Mouse (Mus musculus): Measurements from ENCODE around the gene Agbl2. TPM values are rescaled to one million over a fixed set of nuclear protein-coding genes. Genes with fewer than 3 reads are reported as not detected.
A peak's percentile ranks its signal among the peaks of the same experiment; 100 is the strongest.

The Agbl2 gene
- total and polyA plus RNA-seq, 3 experiments: 0.81 to 1.6 (median 0.86) TPM

- no peaks in the 10 kb centered on the region for H3K27me3 ChIP-seq (ENCODE audit: control insufficient read depth, insufficient read depth, low read length)
- WGBS: 93% methylated on average over 2 of the region's 2 CpGs
- H3K4me3 ChIP-seq: no peak overlapping the region
- H3K27ac ChIP-seq: no peak overlapping the region
- DNase-seq: no peak
- TF ChIP-seq EP300 (IDR thresholded peaks at IDR 0.05; ENCODE audit: insufficient read depth, low read depth, low read length): no peak
- H3K79me2 ChIP-seq (replicated peaks; ENCODE audit: control insufficient read depth, insufficient read depth, low read length): peaks cover 3% of the 10 kb centered on the region
- H3K4me1 ChIP-seq (ENCODE audit: control insufficient read depth, insufficient read depth, low read length): peaks cover 3% of the 10 kb centered on the region
- H3K9ac ChIP-seq (ENCODE audit: low read depth, low read length): no peak overlapping the region
- peaks cover 13% of the 10 kb centered on the region for H3K36me3 ChIP-seq (ENCODE audit: control insufficient read depth, insufficient read depth, low read length)
- intact Hi-C loops (cut with DNase I): no loop called here
Measured at GRCm38 (mm10) chr2:90753565-90753964, 29.0 kb upstream of the Agbl2 start.

GRCm38 (mm10) chr2:90754188-90754587 is 28.3 kb upstream of the Agbl2 start:
- H3K4me1 ChIP-seq (ENCODE audit: control insufficient read depth, insufficient read depth, low read length): peaks cover 3% of the 10 kb centered on the region
- H3K9ac ChIP-seq (ENCODE audit: low read depth, low read length): no peak overlapping the region
- WGBS: 96% methylated on average over 3 of the region's 3 CpGs
- peaks cover 3% of the 10 kb centered on the region for H3K79me2 ChIP-seq (replicated peaks; ENCODE audit: control insufficient read depth, insufficient read depth, low read length)
- peaks cover 9% of the 10 kb centered on the region for H3K36me3 ChIP-seq (ENCODE audit: control insufficient read depth, insufficient read depth, low read length)
- no peaks in the 10 kb centered on the region for H3K27me3 ChIP-seq (ENCODE audit: control insufficient read depth, insufficient read depth, low read length)
- DNase-seq: no peak
- no peak overlapping the region for H3K27ac ChIP-seq
- TF ChIP-seq POLR2A (IDR thresholded peaks at IDR 0.05; ENCODE audit: insufficient read depth, low read depth, low read length) (no peak), CTCF (IDR thresholded peaks at IDR 0.05) (no peak), EP300 (IDR thresholded peaks at IDR 0.05; ENCODE audit: insufficient read depth, low read depth, low read length) (no peak)
- intact Hi-C loops (cut with DNase I): no loop called here
- H3K4me3 ChIP-seq: no peak overlapping the region

GRCm38 (mm10) chr2:90765123-90765522 is 17.4 kb upstream of the Agbl2 start:
- DNase-seq: no peak
- Histone ChIP-seq H3K79me2 (replicated peaks; ENCODE audit: control insufficient read depth, insufficient read depth, low read length) (no peaks in the 10 kb centered on the region), H3K27ac (no peak overlapping the region), H3K36me3 (ENCODE audit: control insufficient read depth, insufficient read depth, low read length) (peaks cover 9% of the 10 kb centered on the region), H3K27me3 (ENCODE audit: control insufficient read depth, insufficient read depth, low read length) (no peaks in the 10 kb centered on the region), H3K4me1 (ENCODE audit: control insufficient read depth, insufficient read depth, low read length) (no peaks in the 10 kb centered on the region; the same call in 1 of the 2 replicates), H3K9ac (ENCODE audit: low read depth, low read length) (no peak overlapping the region), H3K4me3 (no peak overlapping the region)
- WGBS: 82% methylated on average over 3 of the region's 3 CpGs
- no peak for TF ChIP-seq POLR2A (IDR thresholded peaks at IDR 0.05; ENCODE audit: insufficient read depth, low read depth, low read length)
- no peak for TF ChIP-seq CTCF (IDR thresholded peaks at IDR 0.05)
- TF ChIP-seq EP300 (IDR thresholded peaks at IDR 0.05; ENCODE audit: insufficient read depth, low read depth, low read length): no peak
- intact Hi-C loops (cut with DNase I): no loop called here

- H3K36me3 ChIP-seq (ENCODE audit: control insufficient read depth, insufficient read depth, low read length): peaks cover 4% of the 10 kb centered on the region; the same call in 1 of the 2 replicates
- TF ChIP-seq EP300 (IDR thresholded peaks at IDR 0.05; ENCODE audit: insufficient read depth, low read depth, low read length): no peak
- no peak for TF ChIP-seq CTCF (IDR thresholded peaks at IDR 0.05)
- TF ChIP-seq POLR2A (IDR thresholded peaks at IDR 0.05; ENCODE audit: insufficient read depth, low read depth, low read length): no peak
- intact Hi-C loops (cut with DNase I): no loop called here
- H3K4me1 ChIP-seq (ENCODE audit: control insufficient read depth, insufficient read depth, low read length): no peaks in the 10 kb centered on the region
- no peak overlapping the region for H3K27ac ChIP-seq
- H3K79me2 ChIP-seq (replicated peaks; ENCODE audit: control insufficient read depth, insufficient read depth, low read length): no peaks in the 10 kb centered on the region
- DNase-seq: no peak
- no peak overlapping the region for H3K9ac ChIP-seq (ENCODE audit: low read depth, low read length)
- no peak overlapping the region for H3K4me3 ChIP-seq
- WGBS: 23% methylated on average over 3 of the region's 3 CpGs
- H3K27me3 ChIP-seq (ENCODE audit: control insufficient read depth, insufficient read depth, low read length): no peaks in the 10 kb centered on the region
Measured at GRCm38 (mm10) chr2:90781323-90781722, 1.2 kb upstream of the Agbl2 start.

GRCm38 (mm10) chr2:90781938-90782337 is 589 bp upstream of the Agbl2 start:
- Histone ChIP-seq H3K27me3 (ENCODE audit: control insufficient read depth, insufficient read depth, low read length) (no peaks in the 10 kb centered on the region), H3K79me2 (replicated peaks; ENCODE audit: control insufficient read depth, insufficient read depth, low read length) (no peaks in the 10 kb centered on the region), H3K27ac (no peak overlapping the region), H3K4me1 (ENCODE audit: control insufficient read depth, insufficient read depth, low read length) (no peaks in the 10 kb centered on the region), H3K36me3 (ENCODE audit: control insufficient read depth, insufficient read depth, low read length) (peaks cover 4% of the 10 kb centered on the region; the same call in 1 of the 2 replicates), H3K4me3 (no peak overlapping the region), H3K9ac (ENCODE audit: low read depth, low read length) (no peak overlapping the region)
- TF ChIP-seq CTCF (IDR thresholded peaks at IDR 0.05): no peak
- TF ChIP-seq EP300 (IDR thresholded peaks at IDR 0.05; ENCODE audit: insufficient read depth, low read depth, low read length): no peak
- no peak for TF ChIP-seq POLR2A (IDR thresholded peaks at IDR 0.05; ENCODE audit: insufficient read depth, low read depth, low read length)
- intact Hi-C loops (cut with DNase I): no loop called here
- no peak for DNase-seq
- WGBS: 58% methylated on average over 2 of the region's 2 CpGs

GRCm38 (mm10) chr2:90782901-90783486 is 467 bp downstream of the Agbl2 start:
- peak; percentile 27 to 48 for DNase-seq
- intact Hi-C loops (cut with DNase I): no loop called here
- H3K79me2 ChIP-seq (replicated peaks; ENCODE audit: control insufficient read depth, insufficient read depth, low read length): no peaks in the 10 kb centered on the region
- TF ChIP-seq CTCF (IDR thresholded peaks at IDR 0.05): no peak
- no peak for TF ChIP-seq POLR2A (IDR thresholded peaks at IDR 0.05; ENCODE audit: insufficient read depth, low read depth, low read length)
- TF ChIP-seq EP300 (IDR thresholded peaks at IDR 0.05; ENCODE audit: insufficient read depth, low read depth, low read length): no peak
- peak overlapping the region; percentile 57 for H3K4me3 ChIP-seq
- peak overlapping the region; percentile 69 for H3K9ac ChIP-seq (ENCODE audit: low read depth, low read length)
- no peaks in the 10 kb centered on the region for H3K27me3 ChIP-seq (ENCODE audit: control insufficient read depth, insufficient read depth, low read length)
- H3K36me3 ChIP-seq (ENCODE audit: control insufficient read depth, insufficient read depth, low read length): peaks cover 1% of the 10 kb centered on the region; the same call in 1 of the 2 replicates
- H3K27ac ChIP-seq: no peak overlapping the region
- WGBS: 4% methylated on average over 29 of the region's 29 CpGs
- H3K4me1 ChIP-seq (ENCODE audit: control insufficient read depth, insufficient read depth, low read length): no peaks in the 10 kb centered on the region

Data from heart, adult 2 months (tissue).